Mouse (Mus musculus) bone marrow, adult 2 months (tissue): ENCODE data around the gene Ephb2.

Experiments used
- CTCF ChIP-seq: fragments of 200-500 bp; IDR thresholded peaks from 2 replicates; pipeline ENCODE4 v1.5.1; 2011; ENCODE audit warnings: low read length, control low read depth; ENCODE audit not compliant: control insufficient read depth, insufficient read depth
- POLR2A ChIP-seq: fragments of 200-500 bp; IDR thresholded peaks from 2 replicates; pipeline ENCODE4 v1.6.1; 2011; ENCODE audit warnings: low read depth, mild to moderate bottlenecking, control low read depth, low read length, borderline replicate concordance; ENCODE audit not compliant: control insufficient read depth

DNA sequence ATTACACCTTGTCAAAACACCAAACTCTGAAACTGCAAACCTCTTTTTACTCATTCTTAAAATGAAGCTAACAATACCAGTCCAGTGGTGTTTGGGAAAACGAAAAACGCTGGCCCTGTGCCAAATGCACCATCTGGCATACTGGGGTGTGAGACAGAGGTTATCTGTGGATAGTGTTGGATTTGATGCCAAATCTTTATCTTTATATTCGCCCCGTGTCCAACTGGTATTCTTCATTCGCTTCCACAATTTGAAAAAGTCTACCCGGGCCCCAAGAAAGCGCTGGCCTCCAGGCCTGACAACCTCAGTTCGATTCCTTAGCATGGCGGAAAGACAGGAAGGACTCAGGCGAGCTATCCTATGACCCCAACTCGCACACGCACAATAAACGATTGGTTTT, 234.3 kb downstream of the Ephb2 start:
- TF ChIP-seq CTCF, result no peak
- TF ChIP-seq POLR2A, result no peak
